Mouse (Mus musculus) midbrain, embryonic 15.5 days (tissue): ENCODE data around the gene Epop. TPM values are rescaled to one million over a fixed set of nuclear protein-coding genes. Genes with fewer than 3 reads are reported as not detected.

ENCODE experiments used
- ATAC-seq: fragments of 200-750 bp; cut with Nextera tagmentation; replicated peaks from 2 replicates; pipeline ENCODE4 v1.8.0; 2017; ENCODE audit warnings: moderate TSS enrichment
- H3K27ac ChIP-seq: fragments of 300-500 bp; sonication (generic); 2 replicates; pipeline ENCODE4 v1.5.1; 2015; ENCODE audit warnings: mild to moderate bottlenecking, inconsistent platforms
- H3K27me3 ChIP-seq: fragments of 300-500 bp; sonication (generic); replicated peaks from 2 replicates; pipeline ENCODE4 v1.6.1; 2015; ENCODE audit warnings: inconsistent platforms
- H3K36me3 ChIP-seq: fragments of 300-500 bp; sonication (generic); replicated peaks from 2 replicates; pipeline ENCODE4 v1.6.1; 2015; ENCODE audit warnings: inconsistent platforms
- H3K4me1 ChIP-seq: fragments of 300-500 bp; sonication (generic); 2 replicates; pipeline ENCODE4 v1.6.1; 2015; ENCODE audit warnings: inconsistent platforms
- H3K4me2 ChIP-seq: fragments of 300-500 bp; sonication (generic); 2 replicates; pipeline ENCODE4 v1.6.1; 2015; ENCODE audit warnings: inconsistent platforms, mild to moderate bottlenecking, moderate library complexity
- H3K4me3 ChIP-seq: fragments of 300-500 bp; sonication (generic); 2 replicates; pipeline ENCODE4 v1.5.1; 2015; ENCODE audit warnings: mild to moderate bottlenecking, inconsistent platforms
- H3K9ac ChIP-seq: fragments of 300-500 bp; sonication (generic); 2 replicates; pipeline ENCODE4 v1.6.1; 2015; ENCODE audit warnings: mild to moderate bottlenecking, inconsistent platforms
- H3K9me3 ChIP-seq: fragments of 300-500 bp; sonication (generic); 2 replicates; pipeline ENCODE4 v1.6.1; 2016; ENCODE audit warnings: inconsistent platforms
- WGBS: fragments of 180-500 bp; shearing (Covaris S2); methylation state at CpG from one replicate; pipeline ENCODE4 v1.1.7; 2015; ENCODE audit warnings: mixed read lengths; 5-methylcytosine and 5-hydroxymethylcytosine counted together
- polyA plus RNA-seq: library from polyadenylated mRNA; unstranded; fragments of >200 nt; fragmentation: Nextera tagmentation; extraction: Ambion mirVana; gene quantifications from 2 replicates; pipeline ENCODE4 v1.2.1, GENCODE M21; 2015

The Epop gene
- polyA plus RNA-seq, 1 experiment from 2014 or later, result 1.9 TPM

DNA sequence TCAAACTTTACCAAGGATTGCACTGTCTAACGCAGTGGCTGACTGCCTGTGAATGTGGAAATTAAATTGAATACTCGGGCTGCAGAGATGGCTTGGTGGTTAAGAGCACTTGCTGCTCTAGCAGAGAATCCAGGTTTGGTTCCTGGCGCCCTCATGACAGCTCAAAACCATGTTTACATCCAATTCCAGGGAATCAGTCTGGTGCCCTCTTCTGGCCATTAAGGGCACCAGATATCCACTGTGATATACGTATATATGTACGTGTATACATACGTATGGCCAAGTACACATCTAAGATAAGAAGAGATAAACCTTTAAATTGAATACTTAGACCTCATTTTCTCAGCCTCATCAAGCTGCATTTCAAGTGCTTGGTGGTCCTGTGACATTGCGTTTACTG lies 36.7 kb upstream of the Epop start:
- Histone ChIP-seq H3K9me3 (no peaks in the 10 kb centered on the region), H3K27ac (no peak overlapping the region), H3K4me3 (no peak overlapping the region), H3K36me3 (peaks cover 11% of the 10 kb centered on the region; the same call in 1 of the 2 replicates), H3K4me1 (peaks cover 53% of the 10 kb centered on the region), H3K9ac (no peak overlapping the region), H3K4me2 (no peak overlapping the region), H3K27me3 (peaks cover 12% of the 10 kb centered on the region)
- 90% methylated on average over 7 of the region's 7 CpGs for WGBS
- ATAC-seq, result no peak

DNA sequence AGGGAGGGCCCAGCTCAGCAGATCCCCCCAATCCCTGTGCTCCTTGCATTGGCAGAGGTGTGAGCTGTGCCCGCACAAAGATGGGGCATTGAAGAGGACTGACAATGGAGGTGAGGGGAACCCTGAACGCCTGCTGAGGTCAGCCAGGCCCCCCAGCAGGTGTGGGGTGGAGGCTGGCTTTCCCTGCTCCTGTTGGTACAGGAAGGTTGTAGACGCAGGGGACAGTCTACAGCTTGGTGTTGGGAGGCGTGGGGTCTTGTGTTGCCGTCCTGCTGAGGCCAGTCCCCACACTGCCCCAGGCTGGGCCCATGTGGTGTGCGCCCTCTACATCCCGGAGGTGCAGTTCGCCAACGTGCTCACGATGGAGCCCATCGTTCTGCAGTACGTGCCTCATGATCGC lies 35.9 kb upstream of the Epop start:
- Histone ChIP-seq H3K27ac (no peak overlapping the region), H3K36me3 (0 out of 2 replicates have a peak, but pooled peaks cover 11% of the 10 kb centered on the region), H3K9me3 (no peaks in the 10 kb centered on the region), H3K9ac (no peak overlapping the region), H3K4me2 (0 out of 2 replicates have a peak overlapping the region, but pooled peaks have one; percentile 85), H3K4me3 (0 out of 2 replicates have a peak overlapping the region, but pooled peaks have one; percentile 8), H3K27me3 (peaks cover 17% of the 10 kb centered on the region), H3K4me1 (peaks cover 61% of the 10 kb centered on the region)
- 91% methylated on average over 13 of the region's 13 CpGs for WGBS
- no peak for ATAC-seq

DNA sequence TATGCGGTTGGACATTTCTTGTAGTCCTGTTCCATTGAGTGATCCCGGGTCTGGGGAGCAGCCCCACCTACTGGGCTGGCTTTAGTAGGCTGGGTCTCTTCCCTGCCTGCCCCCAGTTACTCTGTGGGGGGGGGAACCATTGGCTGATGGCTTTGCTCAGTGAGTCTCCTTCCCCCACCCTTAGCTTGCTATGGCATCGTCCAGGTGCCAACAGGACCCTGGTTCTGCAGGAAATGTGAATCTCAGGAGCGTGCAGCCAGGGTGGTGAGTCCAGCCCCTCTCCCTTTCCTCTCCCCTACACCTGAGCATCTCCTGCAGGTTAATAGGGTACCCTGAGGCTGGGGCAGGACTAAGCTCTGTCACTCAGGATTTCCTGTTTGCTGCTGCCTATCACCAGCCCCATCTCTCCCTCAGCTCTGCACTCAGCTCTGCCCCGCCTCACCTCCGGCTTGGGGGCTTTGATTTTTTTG lies 35.3 kb upstream of the Epop start:
- H3K4me1 ChIP-seq, result peaks cover 58% of the 10 kb centered on the region
- H3K36me3 ChIP-seq, result 0 out of 2 replicates have a peak, but pooled peaks cover 11% of the 10 kb centered on the region
- H3K9ac ChIP-seq, result peak overlapping the region; percentile 34; the same call in 1 of the 2 replicates

DNA sequence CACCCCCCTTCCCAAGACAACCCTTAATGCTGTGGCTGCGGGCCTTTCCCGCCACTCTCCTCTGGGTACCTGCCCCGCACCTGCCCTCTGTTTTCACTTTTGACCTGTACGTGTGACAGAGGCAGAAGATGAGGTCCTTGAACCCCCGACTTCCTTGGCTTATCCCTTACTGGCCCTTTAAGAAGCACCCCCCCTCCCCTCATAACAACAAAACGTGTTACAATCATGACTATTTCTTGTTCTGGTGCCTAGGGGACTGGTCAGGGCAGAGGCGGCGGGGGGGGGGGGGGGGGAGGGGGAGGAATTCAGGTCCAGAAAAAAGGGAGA lies 34.8 kb upstream of the Epop start:
- Histone ChIP-seq H3K9me3 (no peaks in the 10 kb centered on the region), H3K27ac (peak overlapping the region; percentile 85), H3K4me3 (peak overlapping the region; percentile 91), H3K9ac (peak overlapping the region; percentile 80), H3K27me3 (peaks cover 17% of the 10 kb centered on the region), H3K36me3 (0 out of 2 replicates have a peak, but pooled peaks cover 6% of the 10 kb centered on the region), H3K4me2 (peak overlapping the region; percentile 85), H3K4me1 (peaks cover 58% of the 10 kb centered on the region)
- no peak for ATAC-seq
- WGBS, result under 1% methylated on average over 6 of the region's 8 CpGs

More for the DNA sequence above, 35.3 kb upstream of the Epop start:
- peak overlapping the region; percentile 91 for H3K4me3 ChIP-seq
- H3K27ac ChIP-seq, result 0 out of 2 replicates have a peak overlapping the region, but pooled peaks have one; percentile 8
- H3K9me3 ChIP-seq, result no peaks in the 10 kb centered on the region
- peaks cover 17% of the 10 kb centered on the region for H3K27me3 ChIP-seq
- 29% methylated on average over 6 of the region's 6 CpGs for WGBS
- ATAC-seq, result no peak
- H3K4me2 ChIP-seq, result peak overlapping the region; percentile 85

DNA sequence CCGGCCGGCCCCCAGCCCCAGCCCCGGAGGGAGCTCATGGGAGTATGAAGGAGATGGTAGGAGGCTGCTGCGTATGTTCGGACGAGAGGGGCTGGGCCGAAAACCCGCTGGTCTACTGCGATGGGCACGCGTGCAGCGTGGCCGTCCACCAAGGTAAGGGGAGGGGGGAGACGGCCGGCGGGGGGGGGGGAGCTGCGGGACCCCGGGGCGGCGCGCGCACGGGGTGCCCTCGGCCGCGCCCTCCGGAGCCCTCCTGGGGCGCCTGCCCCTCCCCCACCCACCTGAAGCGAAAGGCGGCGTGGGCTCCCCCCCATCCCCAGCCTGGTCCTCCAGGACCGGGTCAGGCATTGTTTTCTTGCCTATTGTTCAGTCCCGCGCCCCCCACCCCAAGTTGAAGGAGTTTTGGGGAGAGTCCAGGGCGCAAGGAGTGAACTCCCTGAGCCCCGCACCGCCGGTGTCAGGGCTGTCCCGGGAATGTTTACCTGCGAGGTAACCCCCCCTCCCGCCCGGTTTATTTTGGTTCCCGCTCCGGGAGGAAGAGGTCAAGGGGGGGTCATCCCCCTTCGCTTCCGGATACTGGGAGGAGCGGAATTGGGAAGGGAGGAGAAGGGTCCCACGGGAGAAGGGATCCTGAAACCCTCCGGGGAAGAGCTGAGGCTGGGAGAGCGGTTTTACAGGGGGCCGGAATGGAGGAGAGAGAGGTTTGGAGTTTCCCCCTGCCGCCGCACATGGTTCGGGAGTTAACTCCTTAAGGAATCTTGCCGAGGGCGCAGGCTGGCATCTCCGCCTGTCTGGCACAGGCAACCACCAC lies 34.2 kb upstream of the Epop start:
- Histone ChIP-seq H3K36me3 (0 out of 2 replicates have a peak, but pooled peaks cover 5% of the 10 kb centered on the region), H3K4me3 (peak overlapping the region; percentile 91), H3K27me3 (peaks cover 17% of the 10 kb centered on the region), H3K9me3 (no peaks in the 10 kb centered on the region), H3K27ac (peak overlapping the region; percentile 85), H3K4me2 (peak overlapping the region; percentile 85), H3K9ac (peak overlapping the region; percentile 80), H3K4me1 (peaks cover 56% of the 10 kb centered on the region)
- peak; percentile 59 for ATAC-seq
- 0% methylated on average over 24 of the region's 57 CpGs for WGBS

DNA sequence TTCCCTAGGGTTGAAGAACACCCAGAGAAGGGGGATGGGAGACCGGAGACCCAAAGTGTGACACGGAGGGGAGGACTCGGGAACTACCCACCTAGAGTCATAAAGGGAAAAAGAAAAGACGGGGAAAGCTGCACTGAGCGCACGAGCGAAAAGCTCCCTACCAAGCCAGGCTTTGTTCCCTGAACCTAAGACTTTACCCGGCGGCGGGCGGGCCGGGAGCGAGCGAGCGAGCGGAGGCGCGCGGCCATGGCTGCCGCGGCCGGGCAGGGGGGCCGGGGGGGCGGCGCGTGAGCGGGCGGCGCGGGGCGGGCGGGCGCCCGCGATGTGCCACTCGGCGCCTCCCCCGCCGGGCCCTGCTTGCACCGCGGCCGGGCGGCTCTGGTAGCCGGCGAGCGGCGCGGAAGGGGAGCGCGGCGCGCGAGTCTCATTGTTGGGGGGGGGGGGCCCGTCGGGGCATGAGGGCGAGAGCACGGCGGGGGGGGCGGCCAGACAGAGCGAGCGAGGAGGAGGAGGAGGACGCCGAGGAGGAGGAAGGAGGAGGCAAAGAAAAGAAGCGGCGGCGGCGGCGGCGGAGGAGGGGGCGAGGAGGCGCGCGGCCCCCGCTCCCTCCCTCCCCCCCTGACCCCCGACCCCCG lies 33.5 kb upstream of the Epop start, which contains the start of gene Mllt6:
Mllt6 (plus strand) TSS at position 522 of the 635 bp plus-strand sequence.
- peak; percentile 49 for ATAC-seq
- H3K4me2 ChIP-seq, result peak within 1 kb of the TSS; percentile 85
- H3K9ac ChIP-seq, result peak within 1 kb of the TSS; percentile 80
- H3K4me1 ChIP-seq, result peaks cover 52% of the 10 kb centered on the region
- H3K27me3 ChIP-seq, result peaks cover 17% of the 10 kb centered on the region
- 0 out of 2 replicates have a peak, but pooled peaks cover under 1% of the 10 kb centered on the region for H3K36me3 ChIP-seq
- peak within 1 kb of the TSS; percentile 85 for H3K27ac ChIP-seq
- no peaks in the 10 kb centered on the region for H3K9me3 ChIP-seq
- peak within 1 kb of the TSS; percentile 91 for H3K4me3 ChIP-seq
- 0% methylated on average over 39 of the region's 76 CpGs for WGBS

DNA sequence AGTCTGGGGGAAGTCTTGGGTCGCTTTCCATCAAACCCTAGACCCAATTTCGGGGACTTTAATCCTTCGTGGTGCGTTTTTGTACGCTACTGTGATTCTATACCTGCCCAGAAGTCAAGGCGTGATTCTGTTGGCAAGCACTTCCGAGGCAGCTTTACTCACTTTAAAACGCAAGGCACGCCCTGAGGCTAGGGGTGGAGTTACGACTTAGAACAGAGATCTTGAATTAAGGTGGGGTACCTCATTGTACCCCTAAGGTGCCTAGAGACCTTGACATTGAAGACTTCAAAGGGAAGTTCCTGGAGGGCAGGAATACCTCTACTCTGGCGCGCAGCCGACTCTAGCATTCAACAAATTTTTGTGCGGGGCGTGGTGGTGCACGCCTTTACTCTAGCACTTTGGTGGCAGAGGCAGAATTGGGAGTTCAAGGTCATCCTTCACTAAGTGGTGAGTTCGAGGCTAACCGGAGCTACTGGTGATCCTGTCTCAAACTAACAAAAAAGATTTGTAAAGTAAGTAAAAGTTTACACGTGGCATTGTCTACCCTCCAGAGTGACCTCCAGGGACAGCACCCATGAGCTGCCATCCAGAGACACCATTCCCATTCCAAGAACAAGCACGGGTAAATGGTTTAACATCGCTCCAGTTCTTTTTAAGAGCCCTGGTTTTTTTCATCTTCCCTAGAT lies 32.8 kb upstream of the Epop start:
- 1% methylated on average over 21 of the region's 21 CpGs for WGBS
- H3K4me2 ChIP-seq, result peak overlapping the region; percentile 85
- H3K9me3 ChIP-seq, result no peaks in the 10 kb centered on the region
- peak overlapping the region; percentile 91 for H3K4me3 ChIP-seq
- peaks cover 17% of the 10 kb centered on the region for H3K27me3 ChIP-seq
- no peaks in the 10 kb centered on the region for H3K36me3 ChIP-seq
- peak overlapping the region; percentile 80 for H3K9ac ChIP-seq
- H3K4me1 ChIP-seq, result peaks cover 52% of the 10 kb centered on the region
- ATAC-seq, result no peak
- 0 out of 2 replicates have a peak overlapping the region, but pooled peaks have one; percentile 27 for H3K27ac ChIP-seq

DNA sequence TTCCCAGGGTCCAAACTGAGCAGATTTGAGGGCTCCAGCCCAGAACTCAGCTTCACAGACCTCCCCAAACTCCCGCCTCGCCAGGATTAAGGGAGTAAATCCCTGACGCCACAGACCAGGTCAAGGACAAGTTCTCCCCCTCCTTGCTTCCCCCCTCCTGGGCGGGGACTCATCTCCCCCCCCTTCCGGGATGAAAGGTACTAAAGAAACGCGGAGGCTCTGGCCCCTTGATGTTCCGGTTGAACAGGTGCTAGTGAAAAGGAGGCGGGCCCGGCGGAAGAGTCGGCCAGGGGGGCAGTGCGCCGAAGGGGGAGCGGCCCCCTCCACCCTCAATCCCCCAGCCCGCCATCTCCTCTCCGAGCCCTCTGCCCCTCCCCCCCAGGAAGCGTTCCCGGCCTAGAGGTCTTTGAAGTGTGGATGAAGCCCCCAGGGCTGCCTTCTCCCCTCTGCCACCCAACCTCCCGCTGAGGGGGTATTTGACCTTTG lies 32.2 kb upstream of the Epop start:
- ATAC-seq, result no peak
- H3K4me3 ChIP-seq, result peak overlapping the region; percentile 91
- no peaks in the 10 kb centered on the region for H3K9me3 ChIP-seq
- no peak overlapping the region for H3K9ac ChIP-seq
- H3K4me1 ChIP-seq, result peaks cover 52% of the 10 kb centered on the region
- H3K36me3 ChIP-seq, result no peaks in the 10 kb centered on the region
- H3K4me2 ChIP-seq, result peak overlapping the region; percentile 85
- H3K27ac ChIP-seq, result no peak overlapping the region
- H3K27me3 ChIP-seq, result peaks cover 17% of the 10 kb centered on the region
- under 1% methylated on average over 20 of the region's 20 CpGs for WGBS

DNA sequence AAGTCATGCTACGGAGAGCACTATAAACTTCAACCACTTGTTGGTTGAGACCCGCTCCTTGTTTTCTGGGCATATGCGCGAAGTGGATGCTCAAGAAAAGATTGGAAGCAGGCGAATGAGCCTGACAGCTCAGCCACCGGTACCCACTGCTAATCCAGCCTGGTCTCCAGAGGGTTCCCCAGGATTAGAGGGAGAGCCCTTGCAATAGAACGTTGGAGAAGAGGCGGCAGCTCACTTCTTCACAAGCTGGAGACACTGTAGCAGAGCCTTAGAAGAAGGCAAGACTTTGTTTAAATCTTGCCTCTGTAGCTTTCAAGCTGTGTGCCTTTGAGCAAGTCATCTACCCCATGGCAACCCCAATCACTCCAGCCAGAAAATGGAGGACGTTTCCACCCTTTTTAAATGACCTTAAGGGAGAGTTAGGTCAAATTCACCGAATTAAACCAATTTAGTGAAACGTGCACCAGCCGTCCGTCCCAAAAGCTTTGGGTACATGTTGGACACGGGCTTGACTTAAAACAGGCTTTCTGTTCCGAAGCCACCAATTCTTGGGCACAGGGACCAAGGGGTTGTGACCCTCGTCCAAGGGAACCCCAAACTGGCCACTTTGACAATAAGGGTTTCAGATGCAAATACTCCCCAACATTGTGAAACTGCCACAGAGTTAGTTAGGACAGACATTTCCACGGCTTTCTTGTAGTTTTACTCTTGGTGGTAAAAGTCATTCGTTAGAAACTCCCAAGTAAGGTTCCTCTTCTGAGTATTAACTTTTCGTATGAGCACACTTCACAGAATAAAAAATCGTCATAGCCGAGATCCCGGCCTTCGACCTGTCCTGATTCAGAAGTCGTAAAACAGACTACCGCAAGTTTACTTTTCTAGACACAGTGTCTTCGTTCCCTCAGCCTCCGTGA lies 31.5 kb upstream of the Epop start:
- 2% methylated on average over 27 of the region's 27 CpGs for WGBS
- peaks cover 52% of the 10 kb centered on the region for H3K4me1 ChIP-seq
- H3K9ac ChIP-seq, result peak overlapping the region; percentile 70; the same call in 1 of the 2 replicates

DNA sequence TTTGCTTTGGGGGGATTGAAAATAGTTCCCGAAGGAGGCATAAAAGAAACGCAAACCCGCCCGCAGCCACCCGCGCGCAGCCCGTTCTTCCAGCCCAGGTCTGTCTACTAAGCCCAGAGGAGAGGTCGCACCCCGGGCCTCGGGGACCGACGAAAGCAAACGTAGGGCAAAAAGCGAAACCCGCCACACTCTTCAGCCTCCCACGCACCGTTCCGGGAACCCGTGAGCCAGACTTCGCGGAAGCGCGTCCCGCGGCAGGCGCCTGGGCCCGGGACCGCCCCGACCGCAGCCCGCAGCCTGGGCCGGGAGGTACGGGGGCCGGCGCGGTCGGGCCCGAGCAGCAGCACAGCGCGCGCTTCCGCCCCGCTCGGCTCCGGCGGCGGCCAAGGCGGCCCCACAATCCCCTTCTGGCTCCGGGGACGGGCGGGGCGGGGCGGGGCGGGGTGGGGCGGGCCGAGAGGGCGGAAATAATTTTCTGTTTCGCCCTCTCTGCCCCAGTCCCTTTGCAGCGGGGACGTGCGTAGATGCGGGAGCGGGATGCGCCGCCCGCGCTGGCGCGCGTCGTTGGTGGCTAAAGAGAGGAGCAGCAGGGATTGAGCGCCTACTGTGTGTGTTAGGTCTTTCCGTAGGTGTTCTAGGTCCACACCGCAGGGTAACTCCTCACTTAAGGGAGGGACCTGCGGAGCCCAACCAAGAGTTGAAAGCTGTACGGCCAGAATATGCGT lies 30.6 kb upstream of the Epop start:
- peak; percentile 86 for ATAC-seq

More for the DNA sequence above, 31.5 kb upstream of the Epop start:
- H3K9me3 ChIP-seq, result no peaks in the 10 kb centered on the region
- H3K4me2 ChIP-seq, result peak overlapping the region; percentile 85
- no peak overlapping the region for H3K27ac ChIP-seq
- no peak for ATAC-seq
- peak overlapping the region; percentile 91 for H3K4me3 ChIP-seq
- H3K36me3 ChIP-seq, result no peaks in the 10 kb centered on the region
- H3K27me3 ChIP-seq, result peaks cover 17% of the 10 kb centered on the region

More for the DNA sequence above, 30.6 kb upstream of the Epop start:
- Histone ChIP-seq H3K27me3 (peaks cover 17% of the 10 kb centered on the region), H3K4me2 (peak overlapping the region; percentile 75), H3K27ac (peak overlapping the region; percentile 67), H3K4me3 (peak overlapping the region; percentile 66), H3K36me3 (no peaks in the 10 kb centered on the region), H3K4me1 (peaks cover 45% of the 10 kb centered on the region), H3K9me3 (no peaks in the 10 kb centered on the region), H3K9ac (peak overlapping the region; percentile 70)
- under 1% methylated on average over 61 of the region's 78 CpGs for WGBS
